Mouse (Mus musculus): ENCODE data around the gene Cela3b.

The Cela3b gene

GRCm38 (mm10) chr4:137430502-137430901, at the start of gene Cela3b:
Gene Cela3b (minus strand): TSS chr4:137430540.
- no peak for DNase-seq

- DNase-seq = no peak
Observed at GRCm38 (mm10) chr4:137479757-137480156, 49.4 kb upstream of the Cela3b start.

GRCm38 (mm10) chr4:137478306-137478705, 48.0 kb upstream of the Cela3b start:
- DNase-seq = no peak

- no peak for DNase-seq
Observed at GRCm38 (mm10) chr4:137477611-137478010, 47.3 kb upstream of the Cela3b start.

- DNase-seq = peak; percentile 34 to 53
Observed at GRCm38 (mm10) chr4:137476761-137477237, 46.5 kb upstream of the Cela3b start.

- DNase-seq = peak in 1 of 2 experiments; percentile 42
Observed at GRCm38 (mm10) chr4:137476065-137476760, 45.9 kb upstream of the Cela3b start.

- no peak for DNase-seq
Observed at GRCm38 (mm10) chr4:137475271-137476050, 45.1 kb upstream of the Cela3b start.

- no peak for DNase-seq
Observed at GRCm38 (mm10) chr4:137474694-137475093, 44.4 kb upstream of the Cela3b start.

- DNase-seq = peak; percentile 59 to 61
Observed at GRCm38 (mm10) chr4:137473701-137474388, 43.5 kb upstream of the Cela3b start.

- no peak for DNase-seq
Observed at GRCm38 (mm10) chr4:137473240-137473639, 42.9 kb upstream of the Cela3b start.

- no peak for DNase-seq
Observed at GRCm38 (mm10) chr4:137471326-137471725, 41.0 kb upstream of the Cela3b start.

- DNase-seq = no peak
Observed at GRCm38 (mm10) chr4:137470701-137471317, 40.5 kb upstream of the Cela3b start.

GRCm38 (mm10) chr4:137469845-137470692, 39.7 kb upstream of the Cela3b start:
- DNase-seq = no peak

GRCm38 (mm10) chr4:137469081-137469844, 38.9 kb upstream of the Cela3b start:
- DNase-seq = peak; percentile 66 to 79

- peak; percentile 92 to 95 for DNase-seq
Observed at GRCm38 (mm10) chr4:137468260-137469080, 38.1 kb upstream of the Cela3b start, which contains the start of gene Hspg2. Gene Hspg2 (plus strand): TSS chr4:137468769.

- no peak for DNase-seq
Observed at GRCm38 (mm10) chr4:137467525-137467924, 37.2 kb upstream of the Cela3b start.

GRCm38 (mm10) chr4:137466991-137467390, 36.7 kb upstream of the Cela3b start:
- DNase-seq = no peak

- DNase-seq = no peak
Observed at GRCm38 (mm10) chr4:137465125-137465787, 34.9 kb upstream of the Cela3b start.

- peak; percentile 77 to 86 for DNase-seq
Observed at GRCm38 (mm10) chr4:137461981-137462690, 31.8 kb upstream of the Cela3b start.
